Mouse (Mus musculus): ENCODE data around the gene Cfd. TPM values are rescaled to one million over a fixed set of nuclear protein-coding genes. Genes with fewer than 3 reads are reported as not detected.

Cfd gene
- polyA plus RNA-seq, 1 experiment, result not detected

DNA sequence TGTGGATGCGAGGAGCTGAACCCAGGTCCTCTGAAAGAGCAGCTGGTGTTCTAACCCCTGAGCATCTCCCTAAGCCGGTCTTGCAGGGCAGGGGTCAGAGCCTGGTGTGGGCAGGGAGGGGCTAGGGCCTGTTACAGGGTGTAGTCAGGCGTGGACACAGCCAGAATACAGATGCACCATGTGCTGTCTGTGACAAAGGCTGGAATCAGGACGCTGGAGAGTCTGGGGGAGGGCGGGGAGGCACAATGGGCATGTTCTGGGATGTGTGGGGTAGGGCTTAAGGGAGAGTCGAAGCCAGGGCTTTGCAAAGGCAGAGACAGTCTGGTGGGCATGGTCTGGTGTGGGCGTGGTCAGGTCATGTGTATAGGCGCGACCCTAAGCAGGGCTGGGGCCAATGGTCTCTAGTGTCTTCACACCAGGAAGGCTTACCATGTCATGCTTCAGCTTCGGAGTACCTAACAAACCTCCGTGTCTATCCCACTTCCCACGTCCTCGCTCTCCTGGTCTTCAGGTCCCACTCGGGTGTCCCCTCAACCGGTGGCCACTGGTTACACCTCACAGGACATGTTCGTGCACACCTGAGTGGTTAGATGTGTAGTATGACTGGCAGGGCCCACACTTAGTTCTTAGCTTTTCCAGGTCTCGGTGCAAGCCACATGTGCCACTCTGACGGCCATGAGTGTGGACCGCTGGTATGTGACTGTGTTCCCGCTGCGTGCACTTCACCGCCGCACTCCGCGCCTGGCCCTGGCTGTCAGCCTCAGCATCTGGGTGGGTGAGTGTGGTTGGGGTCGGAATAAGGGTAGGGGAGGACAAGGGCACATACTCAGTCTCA, 29.6 kb downstream of the Cfd start:
- no peak for TF ChIP-seq POLR2A (IDR thresholded peaks at IDR 0.05; ENCODE audit: low read depth, low read length)
- TF ChIP-seq CTCF (IDR thresholded peaks at IDR 0.05; ENCODE audit: borderline replicate concordance, insufficient read depth, low read length), result no peak
- no peak overlapping the region for H3K4me3 ChIP-seq (ENCODE audit: insufficient read depth, low read length)
- H3K27ac ChIP-seq (ENCODE audit: insufficient read depth, low read length), result no peak overlapping the region
- no peaks in the 10 kb centered on the region; the same call in 1 of the 2 replicates for H3K4me1 ChIP-seq (ENCODE audit: control insufficient read depth, insufficient read depth, low read length)

DNA sequence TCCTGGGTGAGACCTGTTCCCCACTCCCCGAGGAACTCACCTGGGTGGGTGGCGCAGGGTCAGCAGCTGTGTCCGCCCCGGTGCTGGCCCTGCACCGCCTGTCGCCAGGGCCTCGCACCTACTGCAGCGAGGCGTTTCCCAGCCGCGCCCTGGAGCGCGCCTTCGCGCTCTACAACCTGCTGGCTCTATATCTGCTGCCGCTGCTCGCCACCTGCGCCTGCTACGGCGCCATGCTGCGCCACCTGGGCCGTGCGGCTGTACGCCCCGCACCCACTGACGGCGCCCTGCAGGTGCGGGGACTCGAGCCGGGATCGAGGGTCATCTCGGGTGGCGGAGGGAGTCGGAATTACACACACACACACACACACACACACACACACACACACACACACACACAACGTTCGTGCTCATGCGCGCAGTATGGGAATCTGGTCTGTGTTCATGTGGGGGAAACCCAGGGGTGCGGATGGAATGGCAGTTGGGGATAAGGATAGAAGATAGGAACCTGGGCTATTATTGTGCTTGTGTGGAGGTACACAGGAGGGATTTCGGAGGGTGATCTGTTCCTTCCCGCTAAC, 30.4 kb downstream of the Cfd start, which contains the start of gene R3hdm4:
R3hdm4 (minus strand) TSS at position 251 of the 578 bp plus-strand sequence.
- H3K4me3 ChIP-seq (ENCODE audit: insufficient read depth, low read length), result no peak within 1 kb of the TSS
- TF ChIP-seq POLR2A (IDR thresholded peaks at IDR 0.05; ENCODE audit: low read depth, low read length) (no peak), CTCF (IDR thresholded peaks at IDR 0.05; ENCODE audit: borderline replicate concordance, insufficient read depth, low read length) (no peak)
- no peaks in the 10 kb centered on the region for H3K4me1 ChIP-seq (ENCODE audit: control insufficient read depth, insufficient read depth, low read length)
- no peak within 1 kb of the TSS for H3K27ac ChIP-seq (ENCODE audit: insufficient read depth, low read length)

GRCm38 (mm10) chr10:79921572-79921971, 30.9 kb downstream of the Cfd start:
- Histone ChIP-seq H3K27ac (ENCODE audit: insufficient read depth, low read length) (no peak overlapping the region), H3K4me1 (ENCODE audit: control insufficient read depth, insufficient read depth, low read length) (no peaks in the 10 kb centered on the region), H3K4me3 (ENCODE audit: insufficient read depth, low read length) (no peak overlapping the region)
- no peak for TF ChIP-seq CTCF (IDR thresholded peaks at IDR 0.05; ENCODE audit: borderline replicate concordance, insufficient read depth, low read length)
- no peak for TF ChIP-seq POLR2A (IDR thresholded peaks at IDR 0.05; ENCODE audit: low read depth, low read length)

- H3K4me3 ChIP-seq (ENCODE audit: insufficient read depth, low read length), result no peak overlapping the region
- H3K27ac ChIP-seq (ENCODE audit: insufficient read depth, low read length), result no peak overlapping the region
- no peaks in the 10 kb centered on the region for H3K4me1 ChIP-seq (ENCODE audit: control insufficient read depth, insufficient read depth, low read length)
- TF ChIP-seq CTCF (IDR thresholded peaks at IDR 0.05; ENCODE audit: borderline replicate concordance, insufficient read depth, low read length) (peak; percentile 94), POLR2A (IDR thresholded peaks at IDR 0.05; ENCODE audit: low read depth, low read length) (no peak)
Measured at GRCm38 (mm10) chr10:79924998-79925784, 34.5 kb downstream of the Cfd start.

- Histone ChIP-seq H3K27ac (ENCODE audit: insufficient read depth, low read length) (no peak overlapping the region), H3K4me3 (ENCODE audit: insufficient read depth, low read length) (peak overlapping the region; percentile 87), H3K4me1 (ENCODE audit: control insufficient read depth, insufficient read depth, low read length) (no peaks in the 10 kb centered on the region)
- no peak for TF ChIP-seq CTCF (IDR thresholded peaks at IDR 0.05; ENCODE audit: borderline replicate concordance, insufficient read depth, low read length)
- no peak for TF ChIP-seq POLR2A (IDR thresholded peaks at IDR 0.05; ENCODE audit: low read depth, low read length)
Measured at GRCm38 (mm10) chr10:79925785-79926490, 35.3 kb downstream of the Cfd start.

DNA sequence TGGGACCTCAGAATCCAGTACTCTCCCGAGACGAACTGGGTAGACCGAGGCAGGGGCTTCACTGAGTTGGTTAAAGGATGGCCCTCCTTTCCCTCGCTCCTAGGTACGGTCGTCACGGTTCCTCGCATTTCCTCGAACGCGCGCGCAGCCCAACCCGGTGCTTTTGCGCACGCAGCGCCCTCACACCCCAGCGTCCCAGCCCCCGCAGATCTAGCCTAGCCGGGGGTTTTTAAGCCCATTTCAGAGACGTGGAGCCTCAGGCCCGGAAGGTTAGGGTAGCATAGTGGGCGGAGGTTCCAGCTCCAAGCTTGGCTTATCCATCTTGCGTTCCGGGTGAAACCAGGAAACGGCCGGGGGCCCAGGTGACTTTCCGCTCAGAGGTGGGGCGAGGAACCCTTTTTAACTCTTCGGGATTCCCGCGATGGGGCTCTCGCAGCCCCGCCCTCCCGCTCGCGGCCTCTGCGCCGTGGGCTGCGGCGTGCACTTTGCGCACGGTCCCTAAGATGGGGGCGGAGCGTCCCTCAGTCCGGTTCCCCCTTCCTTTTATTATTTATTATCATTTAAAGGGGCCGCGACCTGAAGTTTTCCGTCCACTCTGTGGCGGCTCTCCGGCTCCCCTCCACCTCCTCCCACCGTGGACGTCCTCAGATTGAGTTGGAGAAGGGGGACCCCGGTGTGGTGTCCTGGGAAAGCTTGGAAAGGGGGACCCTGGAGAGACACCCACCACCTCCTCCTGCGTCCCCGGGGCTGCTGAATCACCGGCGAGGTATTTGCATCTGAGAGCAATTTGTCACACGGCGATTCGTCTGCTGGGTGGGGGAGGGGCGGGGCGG, 36.1 kb downstream of the Cfd start, which contains the start of gene Arid3a:
Arid3a (plus strand) TSS at position 553 of the 833 bp plus-strand sequence.
- H3K4me3 ChIP-seq (ENCODE audit: insufficient read depth, low read length), result peak within 1 kb of the TSS; percentile 87
- peak within 1 kb of the TSS; percentile 74 for H3K27ac ChIP-seq (ENCODE audit: insufficient read depth, low read length)
- TF ChIP-seq CTCF (IDR thresholded peaks at IDR 0.05; ENCODE audit: borderline replicate concordance, insufficient read depth, low read length) (no peak), POLR2A (IDR thresholded peaks at IDR 0.05; ENCODE audit: low read depth, low read length) (0 out of 2 replicates have a peak, but pooled peaks have one; percentile 4)
- no peaks in the 10 kb centered on the region for H3K4me1 ChIP-seq (ENCODE audit: control insufficient read depth, insufficient read depth, low read length)

DNA sequence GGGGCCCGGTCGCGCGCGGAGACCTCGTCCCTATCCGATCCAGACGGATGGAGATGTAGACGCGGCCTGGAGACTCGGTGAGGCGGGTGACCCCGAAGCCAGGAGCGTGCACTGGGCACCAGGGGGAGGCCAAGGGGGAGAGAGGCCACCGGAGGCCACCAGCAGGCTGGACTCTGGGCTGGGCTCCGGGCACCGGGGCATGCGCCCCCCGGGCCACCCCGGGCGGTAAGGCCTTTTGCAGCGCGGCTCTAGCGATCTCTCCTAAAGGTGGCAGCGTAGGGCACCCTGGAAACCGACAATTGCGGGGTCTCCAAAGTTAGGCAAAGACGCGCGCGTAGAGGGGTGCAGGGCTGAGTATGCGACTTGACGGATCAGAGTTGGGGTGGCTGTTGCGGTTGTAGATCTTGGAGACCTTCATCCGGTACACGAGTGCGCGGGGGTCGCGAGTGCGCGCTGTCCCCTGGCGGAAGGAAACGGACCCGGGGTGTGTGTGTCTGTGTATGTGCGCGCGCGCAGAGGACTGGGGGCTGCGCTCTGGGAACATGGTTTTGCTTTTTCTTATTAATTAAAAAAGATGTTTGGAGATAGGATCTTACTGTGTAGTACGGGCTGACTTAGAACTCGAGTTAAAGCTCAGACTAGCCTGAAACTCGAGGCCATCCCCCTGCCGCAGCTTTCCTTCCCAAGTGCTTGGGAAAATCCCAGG, 36.8 kb downstream of the Cfd start:
- peak overlapping the region; percentile 87 for H3K4me3 ChIP-seq (ENCODE audit: insufficient read depth, low read length)
- TF ChIP-seq POLR2A (IDR thresholded peaks at IDR 0.05; ENCODE audit: low read depth, low read length), result peak; percentile 6
- no peak for TF ChIP-seq CTCF (IDR thresholded peaks at IDR 0.05; ENCODE audit: borderline replicate concordance, insufficient read depth, low read length)
- peak overlapping the region; percentile 74 for H3K27ac ChIP-seq (ENCODE audit: insufficient read depth, low read length)
- H3K4me1 ChIP-seq (ENCODE audit: control insufficient read depth, insufficient read depth, low read length), result peaks cover 4% of the 10 kb centered on the region
